Comparison of ENCODE assay signal across 11 mouse cellular contexts in the genomic region with DNA sequence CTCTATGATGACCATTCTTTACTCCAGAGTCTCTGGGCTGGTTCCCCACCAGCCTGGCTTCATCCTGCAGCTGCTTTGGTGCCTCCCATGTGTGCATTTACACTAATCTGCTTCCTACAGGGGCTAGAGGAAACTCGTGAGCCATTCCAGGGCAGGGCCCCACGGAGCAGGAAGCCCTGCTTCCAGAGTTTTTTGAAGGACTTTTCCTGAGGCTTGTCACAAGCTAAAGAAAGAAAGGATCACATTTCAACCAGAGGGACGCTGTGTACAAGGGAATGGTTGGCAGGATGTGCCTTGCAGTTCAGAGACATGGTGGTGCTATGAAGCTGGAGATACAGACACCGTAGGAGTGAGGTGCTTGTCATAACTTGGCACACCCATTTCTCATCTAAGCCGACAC. TPM values are rescaled to one million over a fixed set of nuclear protein-coding genes. Genes with fewer than 3 reads are reported as not detected.
DNase-seq lines count a peak whose midpoint lies in the region; ATAC-seq and TF ChIP-seq lines count a peak whose summit lies in the region.
"Had no signal": no experiment of that assay in that cellular context is flagged by ENCODE, and none has a peak within 500 bp of the region (broad histone marks: within the 10 kb centered on the region; RNA-seq: fewer than 3 reads in every experiment).

No protein-coding gene starts in this region.

- peak; percentile 15; the same call in 1 of the 2 replicates for TF ChIP-seq CTCF in forebrain, postnatal 0 days (IDR thresholded peaks at IDR 0.05; ENCODE audit: low read depth)

- WGBS in forebrain, postnatal 0 days: 64% methylated on average over 5 of the region's 5 CpGs
- 67% methylated on average over 5 of the region's 5 CpGs for WGBS in forebrain, embryonic 11.5 days
- 58% methylated on average over 5 of the region's 5 CpGs for WGBS in neural tube, embryonic 11.5 days
- WGBS in stomach, embryonic 16.5 days: 32% methylated on average over 5 of the region's 5 CpGs

- no peak overlapping the region for H3K9ac ChIP-seq in forebrain, postnatal 0 days
- no peak overlapping the region for H3K9ac ChIP-seq in forebrain, embryonic 11.5 days (ENCODE audit: low read length)
- H3K9ac ChIP-seq in neural tube, embryonic 11.5 days (ENCODE audit: low read length): no peak overlapping the region
- no peak overlapping the region for H3K9ac ChIP-seq in stomach, embryonic 16.5 days (ENCODE audit: low read length)

- H3K36me3 ChIP-seq in forebrain, postnatal 0 days (ENCODE audit: insufficient read depth): no peaks in the 10 kb centered on the region
- peaks cover 6% of the 10 kb centered on the region; the same call in 1 of the 2 replicates for H3K36me3 ChIP-seq in forebrain, embryonic 11.5 days (ENCODE audit: control insufficient read depth, insufficient read depth, low read length)
- no peaks in the 10 kb centered on the region; the same call in 1 of the 2 replicates for H3K36me3 ChIP-seq in neural tube, embryonic 11.5 days (ENCODE audit: control insufficient read depth, insufficient read depth, low read length)
- no peaks in the 10 kb centered on the region; the same call in 1 of the 2 replicates for H3K36me3 ChIP-seq in stomach, embryonic 16.5 days (ENCODE audit: control insufficient read depth, insufficient read depth, low read length)

- H3K4me2 ChIP-seq in forebrain, postnatal 0 days (ENCODE audit: low read depth): no peak overlapping the region
- H3K4me2 ChIP-seq in forebrain, embryonic 11.5 days (ENCODE audit: low read depth, low read length, severe bottlenecking): no peak overlapping the region
- H3K4me2 ChIP-seq in neural tube, embryonic 11.5 days (ENCODE audit: low read depth): no peak overlapping the region
- H3K4me2 ChIP-seq in stomach, embryonic 16.5 days (ENCODE audit: low read depth, low read length): no peak overlapping the region

- no peak overlapping the region for H3K27ac ChIP-seq in forebrain, postnatal 0 days (ENCODE audit: low read depth, low read length)
- no peak overlapping the region for H3K27ac ChIP-seq in forebrain, embryonic 11.5 days (ENCODE audit: low read depth, low read length)
- H3K27ac ChIP-seq in neural tube, embryonic 11.5 days (ENCODE audit: low read depth, low read length): no peak overlapping the region
- H3K27ac ChIP-seq in stomach, embryonic 16.5 days (ENCODE audit: low read length): no peak overlapping the region; the same call in 1 of the 2 replicates
- H3K27ac ChIP-seq: hindbrain, embryonic 10.5 days; midbrain, embryonic 10.5 days had no signal

- no peak; the same call in 1 of the 2 replicates for ATAC-seq in forebrain, postnatal 0 days
- no peak for ATAC-seq in forebrain, embryonic 11.5 days (replicated peaks; ENCODE audit: low FRiP score)
- no peak for ATAC-seq in neural tube, embryonic 11.5 days (ENCODE audit: insufficient read depth, low FRiP score, low TSS enrichment)
- ATAC-seq in stomach, embryonic 16.5 days (ENCODE audit: insufficient read depth, low FRiP score): peak; percentile 21; the same call in 1 of the 2 replicates

- no peaks in the 10 kb centered on the region for H3K9me3 ChIP-seq in forebrain, postnatal 0 days (ENCODE audit: low read length)
- no peaks in the 10 kb centered on the region; the same call in 1 of the 2 replicates for H3K9me3 ChIP-seq in forebrain, embryonic 11.5 days (ENCODE audit: control insufficient read depth, low read length)
- no peaks in the 10 kb centered on the region for H3K9me3 ChIP-seq in neural tube, embryonic 11.5 days (ENCODE audit: control insufficient read depth, low read length)
- H3K9me3 ChIP-seq in stomach, embryonic 16.5 days (replicated peaks; ENCODE audit: control insufficient read depth, low read length): 0 out of 2 replicates have a peak, but pooled peaks cover 2% of the 10 kb centered on the region
- H3K9me3 ChIP-seq: hindbrain, embryonic 10.5 days had no signal

- H3K4me3 ChIP-seq in forebrain, postnatal 0 days (ENCODE audit: low read depth, low read length): no peak overlapping the region
- no peak overlapping the region for H3K4me3 ChIP-seq in forebrain, embryonic 11.5 days (ENCODE audit: low read depth, low read length)
- H3K4me3 ChIP-seq in neural tube, embryonic 11.5 days (ENCODE audit: low read depth, low read length): no peak overlapping the region
- no peak overlapping the region for H3K4me3 ChIP-seq in stomach, embryonic 16.5 days (replicated peaks; ENCODE audit: low read length)
- H3K4me3 ChIP-seq: hindbrain, embryonic 10.5 days; midbrain, embryonic 10.5 days had no signal

- no peaks in the 10 kb centered on the region for H3K27me3 ChIP-seq in forebrain, postnatal 0 days (ENCODE audit: insufficient read depth, low read length)
- H3K27me3 ChIP-seq in forebrain, embryonic 11.5 days (ENCODE audit: control insufficient read depth, insufficient read depth, low read length): no peaks in the 10 kb centered on the region
- H3K27me3 ChIP-seq in neural tube, embryonic 11.5 days (ENCODE audit: control insufficient read depth, insufficient read depth, low read length): no peaks in the 10 kb centered on the region
- H3K27me3 ChIP-seq in stomach, embryonic 16.5 days (ENCODE audit: control insufficient read depth, insufficient read depth, low read length): no peaks in the 10 kb centered on the region

- no peaks in the 10 kb centered on the region for H3K4me1 ChIP-seq in forebrain, postnatal 0 days (ENCODE audit: insufficient read depth)
- no peaks in the 10 kb centered on the region for H3K4me1 ChIP-seq in forebrain, embryonic 11.5 days (replicated peaks; ENCODE audit: control insufficient read depth, insufficient read depth, low read length)
- no peaks in the 10 kb centered on the region for H3K4me1 ChIP-seq in neural tube, embryonic 11.5 days (ENCODE audit: control insufficient read depth, insufficient read depth, low read length)
- peaks cover 3% of the 10 kb centered on the region; the same call in 1 of the 2 replicates for H3K4me1 ChIP-seq in stomach, embryonic 16.5 days (ENCODE audit: control insufficient read depth, insufficient read depth, low read length)
- H3K4me1 ChIP-seq: midbrain, embryonic 10.5 days had no signal

- no peak for DNase-seq in forebrain, postnatal 0 days
- DNase-seq in forebrain, embryonic 11.5 days (ENCODE audit: low spot score): no peak
- peak; percentile 19 for DNase-seq in neural tube, embryonic 11.5 days (ENCODE audit: low spot score)
- no peak for DNase-seq in neural tube, embryonic 10.5 days (ENCODE audit: extremely low spot score, low spot score)
- DNase-seq in kidney, postnatal 4 days: peak; percentile 27 to 53
- DNase-seq in adrenal gland, postnatal 25 days: no peak
- no peak for DNase-seq in layer of hippocampus, adult 11-12 months (ENCODE audit: low spot score)

RNA-seq across cellular contexts. Expression of a gene that starts 14.8 kb away (rescaled TPM):
- total RNA-seq in forebrain, postnatal 0 days (2014; rRNA removed): 12.5 and 18.1 TPM in 2 replicates
- polyA plus RNA-seq in forebrain, postnatal 0 days (2015; fragmentation: Nextera tagmentation; extraction: Ambion mirVana): 14.4 and 15.4 TPM in 2 replicates
- polyA plus RNA-seq in forebrain, embryonic 11.5 days (2014; fragmentation: Nextera tagmentation; extraction: Ambion mirVana): 135 and 138 TPM in 2 replicates
- polyA plus RNA-seq in neural tube, embryonic 11.5 days (2014; fragmentation: Nextera tagmentation; extraction: Ambion mirVana): 105 and 110 TPM in 2 replicates
- 61.3 and 79.0 TPM in 2 replicates for polyA plus RNA-seq in stomach, embryonic 16.5 days (2015; fragmentation: Nextera tagmentation; extraction: Ambion mirVana)
- total RNA-seq in adrenal gland, postnatal 25 days (2021): 2.3 and 2.4 TPM in 2 replicates
- polyA plus RNA-seq: C2C12 had no signal

Comparison
In these comparisons a context has a peak if more than half of its experiments do, and no peak if none do; other contexts are left out.
1. DNase-seq: peak in neural tube, embryonic 11.5 days (single experiment) and kidney, postnatal 4 days (2 of 2); none in forebrain, postnatal 0 days (single experiment), forebrain, embryonic 11.5 days (single experiment), neural tube, embryonic 10.5 days (single experiment), adrenal gland, postnatal 25 days (single experiment) and layer of hippocampus, adult 11-12 months (single experiment).